17 mouse cellular contexts compared by ENCODE assay signal in the genomic region with DNA sequence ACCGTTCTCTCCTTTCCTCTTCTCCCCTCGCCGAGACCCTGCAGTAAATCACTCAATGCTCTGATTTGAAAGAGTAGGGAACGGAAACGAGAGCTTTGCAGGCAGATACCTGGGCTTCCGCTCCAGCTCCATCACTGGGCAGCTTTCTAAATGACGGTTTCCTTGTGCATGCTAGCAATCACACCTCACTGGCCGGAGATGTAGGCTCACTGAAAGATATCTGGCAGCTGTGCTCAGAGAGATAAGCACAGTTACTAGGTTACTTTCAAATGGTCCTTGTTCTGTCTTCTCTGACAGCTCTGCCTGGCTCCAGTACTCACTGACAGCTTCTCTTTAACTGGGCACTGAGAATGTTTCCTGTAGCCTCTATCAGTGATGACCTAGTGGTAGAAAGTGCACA.
DNase-seq lines count a peak whose midpoint lies in the region; ATAC-seq lines count a peak whose summit lies in the region.
"Had no signal": no experiment of that assay in that cellular context is flagged by ENCODE, and none has a peak within 500 bp of the region (broad histone marks: within the 10 kb centered on the region; RNA-seq: fewer than 3 reads in every experiment).

No protein-coding gene starts in this region.

- H3K27me3 ChIP-seq in heart, embryonic 12.5 days (replicated peaks): peaks cover 24% of the 10 kb centered on the region
- H3K27me3 ChIP-seq: hindbrain, embryonic 12.5 days had no signal

- no peaks in the 10 kb centered on the region for H3K36me3 ChIP-seq in heart, embryonic 12.5 days
- H3K36me3 ChIP-seq: hindbrain, embryonic 12.5 days had no signal

- ATAC-seq in heart, embryonic 12.5 days (ENCODE audit: insufficient number of reproducible peaks, low FRiP score): peak; percentile 61; the same call in 1 of the 2 replicates
- ATAC-seq: activated CD4-positive, CD25-positive, alpha-beta regulatory T cell, adult 4 months; forebrain, postnatal 0 days; intestine, postnatal 0 days; lung, postnatal 0 days had no signal

- H3K27ac ChIP-seq in heart, embryonic 12.5 days (ENCODE audit: poor library complexity, severe bottlenecking): no peak overlapping the region
- H3K27ac ChIP-seq: hindbrain, embryonic 12.5 days had no signal

- peaks cover 30% of the 10 kb centered on the region for H3K4me1 ChIP-seq in heart, embryonic 12.5 days (replicated peaks)

- H3K9me3 ChIP-seq in heart, embryonic 12.5 days (replicated peaks): no peaks in the 10 kb centered on the region
- H3K9me3 ChIP-seq: hindbrain, embryonic 12.5 days had no signal

- no peak overlapping the region for H3K4me3 ChIP-seq in heart, embryonic 12.5 days
- H3K4me3 ChIP-seq: hindbrain, embryonic 12.5 days had no signal

- no peak overlapping the region for H3K9ac ChIP-seq in heart, embryonic 12.5 days
- H3K9ac ChIP-seq: forebrain, postnatal 0 days; hindbrain, embryonic 12.5 days had no signal

- 1% methylated on average over 8 of the region's 8 CpGs for WGBS in heart, embryonic 12.5 days

- peak overlapping the region; percentile 54 for H3K4me2 ChIP-seq in heart, embryonic 12.5 days
- H3K4me2 ChIP-seq: hindbrain, embryonic 12.5 days had no signal

- DNase-seq in heart, adult 11 months: no peak
- peak; percentile 46 for DNase-seq in thymus, postnatal 14 days
- no peak for DNase-seq in thymus, adult 18-20 months
- DNase-seq in liver: peak; percentile 49
- peak; percentile 57 for DNase-seq in naive thymus-derived CD4-positive, alpha-beta T cell, adult 2 months (ENCODE audit: low read depth)
- DNase-seq in spleen, postnatal 36 days (ENCODE audit: low spot score in 2 of 2): no peak
- no peak for DNase-seq in Muller cell, postnatal 12 days (ENCODE audit: inconsistent ontology term)
- DNase-seq: cerebellum, adult 11 months; forebrain, postnatal 0 days; gastrocnemius, postnatal 10 days; kidney, postnatal 25 days; right cerebral cortex, postnatal 14 days had no signal

Comparison
In these comparisons a context has a peak if more than half of its experiments do, and no peak if none do; other contexts are left out.
1. DNase-seq: peak in thymus, postnatal 14 days (single experiment), liver (single experiment) and naive thymus-derived CD4-positive, alpha-beta T cell, adult 2 months (single experiment); none in heart, adult 11 months (single experiment), thymus, adult 18-20 months (0 of 2), spleen, postnatal 36 days (0 of 2) and Muller cell, postnatal 12 days (single experiment).